Mouse (Mus musculus) neutrophil, adult 83 days (primary cell): ENCODE data around the gene Olfr488. TPM values are rescaled to one million over a fixed set of nuclear protein-coding genes. Genes with fewer than 3 reads are reported as not detected.

ENCODE experiments used
- total RNA-seq, 2 experiments: library from RNA; stranded (reverse); gene quantifications; one replicate each; pipeline ENCODE4 v1.2.4; 2023

Gene Olfr488
- not detected for total RNA-seq

GRCm38 (mm10) chr7:108258247-108258646 is at the start of gene Olfr488:
Gene Olfr488 (minus strand): TSS chr7:108258347.

GRCm38 (mm10) chr7:108288834-108289233 is 30.7 kb upstream of the Olfr488 start, which contains the start of gene Olfr490:
Gene Olfr490 (minus strand): TSS chr7:108288934.

GRCm38 (mm10) chr7:108214536-108214935 is 43.6 kb downstream of the Olfr488 start, which contains the start of gene Olfr487:
Gene Olfr487 (minus strand): TSS chr7:108214636.

Other genes with a start within 250 kb of the Olfr488 start
- gene Olfr478, start 224.4 kb downstream of the Olfr488 start, total RNA-seq = not detected
- not detected for gene Olfr479, start 207.7 kb downstream of the Olfr488 start, total RNA-seq
- not detected for gene Olfr480, start 191.0 kb downstream of the Olfr488 start, total RNA-seq
- not detected for gene Olfr481, start 178.5 kb downstream of the Olfr488 start, total RNA-seq
- gene Olfr482, start 160.8 kb downstream of the Olfr488 start, total RNA-seq = 1 to 10 TPM; 1.2 to 1.7 TPM
- not detected for gene Olfr483, start 157.5 kb downstream of the Olfr488 start, total RNA-seq
- not detected for gene Olfr484, start 130.9 kb downstream of the Olfr488 start, total RNA-seq
- not detected for gene Olfr485, start 98.5 kb downstream of the Olfr488 start, total RNA-seq
- gene Olfr486, start 85.6 kb downstream of the Olfr488 start, total RNA-seq = not detected
- gene Olfr487, start 43.7 kb downstream of the Olfr488 start, total RNA-seq = not detected
- gene Olfr490, start 30.6 kb upstream of the Olfr488 start, total RNA-seq = not detected
- not detected for gene Olfr491, start 55.1 kb upstream of the Olfr488 start, total RNA-seq
- gene Olfr492, start 65.3 kb upstream of the Olfr488 start, total RNA-seq = not detected
- gene Olfr493, start 88.6 kb upstream of the Olfr488 start, total RNA-seq = not detected
- not detected for gene Olfr494, start 107.0 kb upstream of the Olfr488 start, total RNA-seq
- gene Olfr495, start 134.8 kb upstream of the Olfr488 start, total RNA-seq = not detected
- gene Olfr497, start 162.1 kb upstream of the Olfr488 start, total RNA-seq = not detected
- not detected for gene Olfr498, start 207.0 kb upstream of the Olfr488 start, total RNA-seq